ENCODE assay signal across 9 mouse cellular contexts in genomic region chr11:60168780-60169179, GRCm38 (mm10). TPM values are rescaled to one million over a fixed set of nuclear protein-coding genes. Genes with fewer than 3 reads are reported as not detected.
DNase-seq lines count a peak whose midpoint lies in the region; ATAC-seq lines count a peak whose summit lies in the region.
"Had no signal": no experiment of that assay in that cellular context is flagged by ENCODE, and none has a peak within 500 bp of the region (broad histone marks: within the 10 kb centered on the region; RNA-seq: fewer than 3 reads in every experiment).

No protein-coding gene starts in this region.

- H3K4me3 ChIP-seq in liver, embryonic 11.5 days (ENCODE audit: low read depth, low read length): no peak overlapping the region
- H3K4me3 ChIP-seq in forebrain, embryonic 10.5 days: no peak overlapping the region
- H3K4me3 ChIP-seq in hindbrain, embryonic 12.5 days: no peak overlapping the region
- no peak overlapping the region for H3K4me3 ChIP-seq in neural tube, embryonic 15.5 days (replicated peaks)
- H3K4me3 ChIP-seq: embryonic facial prominence, embryonic 15.5 days had no signal

- no peak for DNase-seq in liver, embryonic 11.5 days (ENCODE audit: low spot score)
- DNase-seq in liver: no peak
- DNase-seq in forebrain, embryonic 10.5 days (ENCODE audit: extremely low spot score, low spot score): no peak
- no peak for DNase-seq in thymus, postnatal 10 days (ENCODE audit: low spot score in 2 of 2)
- DNase-seq in cerebellum, postnatal 25 days: no peak
- DNase-seq in embryo, embryonic 10 days (ENCODE audit: low spot score): no peak

- ATAC-seq in liver, embryonic 11.5 days (replicated peaks; ENCODE audit: low FRiP score): no peak
- ATAC-seq in hindbrain, embryonic 12.5 days (ENCODE audit: low FRiP score): no peak
- ATAC-seq in neural tube, embryonic 15.5 days (ENCODE audit: low FRiP score): 0 out of 2 replicates have a peak, but pooled peaks have one; percentile 26

- peak overlapping the region; percentile 5; the same call in 1 of the 2 replicates for H3K27ac ChIP-seq in liver, embryonic 11.5 days (ENCODE audit: low read depth, low read length)
- peak overlapping the region; percentile 62 for H3K27ac ChIP-seq in forebrain, embryonic 10.5 days
- peak overlapping the region; percentile 71 for H3K27ac ChIP-seq in hindbrain, embryonic 12.5 days
- H3K27ac ChIP-seq in neural tube, embryonic 15.5 days (replicated peaks): peak overlapping the region; percentile 82
- H3K27ac ChIP-seq: embryonic facial prominence, embryonic 15.5 days had no signal

- H3K4me1 ChIP-seq in liver, embryonic 11.5 days (replicated peaks; ENCODE audit: control insufficient read depth, insufficient read depth, low read length): peaks cover 35% of the 10 kb centered on the region
- H3K4me1 ChIP-seq in forebrain, embryonic 10.5 days: peaks cover 80% of the 10 kb centered on the region
- peaks cover 71% of the 10 kb centered on the region for H3K4me1 ChIP-seq in hindbrain, embryonic 12.5 days
- peaks cover 69% of the 10 kb centered on the region for H3K4me1 ChIP-seq in neural tube, embryonic 15.5 days

- no peaks in the 10 kb centered on the region for H3K36me3 ChIP-seq in liver, embryonic 11.5 days (ENCODE audit: control insufficient read depth, insufficient read depth, low read length)
- H3K36me3 ChIP-seq in forebrain, embryonic 10.5 days (replicated peaks): peaks cover 52% of the 10 kb centered on the region
- no peaks in the 10 kb centered on the region; the same call in none of the 2 replicates for H3K36me3 ChIP-seq in hindbrain, embryonic 12.5 days
- H3K36me3 ChIP-seq in neural tube, embryonic 15.5 days: no peaks in the 10 kb centered on the region
- H3K36me3 ChIP-seq: embryonic facial prominence, embryonic 15.5 days had no signal

- no peak overlapping the region for H3K9ac ChIP-seq in liver, embryonic 11.5 days (ENCODE audit: low read depth, low read length)
- peak overlapping the region; percentile 45; the same call in 1 of the 2 replicates for H3K9ac ChIP-seq in hindbrain, embryonic 12.5 days
- H3K9ac ChIP-seq in neural tube, embryonic 15.5 days (replicated peaks): peak overlapping the region; percentile 8; the same call in 1 of the 2 replicates
- H3K9ac ChIP-seq: embryonic facial prominence, embryonic 15.5 days had no signal

- H3K9me3 ChIP-seq in liver, embryonic 11.5 days (ENCODE audit: control insufficient read depth, low read length): no peaks in the 10 kb centered on the region
- H3K9me3 ChIP-seq in forebrain, embryonic 10.5 days: no peaks in the 10 kb centered on the region
- H3K9me3 ChIP-seq in hindbrain, embryonic 12.5 days (replicated peaks): no peaks in the 10 kb centered on the region
- no peaks in the 10 kb centered on the region for H3K9me3 ChIP-seq in neural tube, embryonic 15.5 days (replicated peaks)
- H3K9me3 ChIP-seq: embryonic facial prominence, embryonic 15.5 days had no signal

- no peak overlapping the region for H3K4me2 ChIP-seq in liver, embryonic 11.5 days
- no peak overlapping the region for H3K4me2 ChIP-seq in hindbrain, embryonic 12.5 days (replicated peaks)
- 0 out of 2 replicates have a peak overlapping the region, but pooled peaks have one; percentile 7 for H3K4me2 ChIP-seq in neural tube, embryonic 15.5 days
- H3K4me2 ChIP-seq: embryonic facial prominence, embryonic 15.5 days had no signal

- no peaks in the 10 kb centered on the region for H3K27me3 ChIP-seq in liver, embryonic 11.5 days (replicated peaks; ENCODE audit: control insufficient read depth, insufficient read depth, low read length)
- H3K27me3 ChIP-seq in forebrain, embryonic 10.5 days (ENCODE audit: poor library complexity, severe bottlenecking): no peaks in the 10 kb centered on the region; the same call in 1 of the 2 replicates
- H3K27me3 ChIP-seq in hindbrain, embryonic 12.5 days: no peaks in the 10 kb centered on the region; the same call in 1 of the 2 replicates
- H3K27me3 ChIP-seq in neural tube, embryonic 15.5 days (replicated peaks): no peaks in the 10 kb centered on the region
- H3K27me3 ChIP-seq: embryonic facial prominence, embryonic 15.5 days had no signal

- 51% methylated on average over 9 of the region's 9 CpGs for WGBS in liver, embryonic 11.5 days
- 50% methylated on average over 9 of the region's 9 CpGs for WGBS in forebrain, embryonic 10.5 days
- WGBS in hindbrain, embryonic 12.5 days: 37% methylated on average over 9 of the region's 9 CpGs
- WGBS in neural tube, embryonic 15.5 days: 17% methylated on average over 9 of the region's 9 CpGs

RNA-seq across cellular contexts. Expression of gene Srebf1, which starts 53.6 kb away (rescaled TPM):
- 78.2 and 78.7 TPM in 2 replicates for polyA plus RNA-seq in liver, embryonic 11.5 days (2014; fragmentation: Nextera tagmentation; extraction: Ambion mirVana)
- 59.3 and 66.1 TPM in 2 replicates for polyA plus RNA-seq in forebrain, embryonic 10.5 days (2016; fragmentation: Nextera tagmentation; extraction: Ambion mirVana)
- polyA plus RNA-seq in hindbrain, embryonic 12.5 days (2016; fragmentation: Nextera tagmentation; extraction: Ambion mirVana): 49.2 and 51.9 TPM in 2 replicates
- 44.2 and 50.0 TPM in 2 replicates for polyA plus RNA-seq in neural tube, embryonic 15.5 days (2015; fragmentation: Nextera tagmentation; extraction: Ambion mirVana)

Comparison
In these comparisons a context has a peak if more than half of its experiments do, and no peak if none do; other contexts are left out.
1. H3K27ac ChIP-seq: peak in every context shown above with its lines; median percentile 82 in neural tube, embryonic 15.5 days; 71 in hindbrain, embryonic 12.5 days; 62 in forebrain, embryonic 10.5 days; 5 in liver, embryonic 11.5 days.